Mouse (Mus musculus) midbrain, embryonic 10.5 days (tissue): ENCODE data around the gene Klrb1c. TPM values are rescaled to one million over a fixed set of nuclear protein-coding genes. Genes with fewer than 3 reads are reported as not detected.

Experiments used
- DNase-seq: peaks from one replicate; pipeline ENCODE4 v3.0.0-alpha.2; 2017; ENCODE audit warnings: low spot score
- H3K27ac ChIP-seq: fragments of 300-500 bp; sonication (generic); replicated peaks from 2 replicates; pipeline ENCODE4 v1.5.1; 2016; ENCODE audit warnings: mild to moderate bottlenecking
- H3K27me3 ChIP-seq: fragments of 300-500 bp; sonication (generic); 2 replicates; pipeline ENCODE4 v1.6.1; 2016; ENCODE audit warnings: low read depth, mild to moderate bottlenecking; ENCODE audit not compliant: poor library complexity, severe bottlenecking
- H3K36me3 ChIP-seq: fragments of 300-500 bp; sonication (generic); 2 replicates; pipeline ENCODE4 v1.6.1; 2016; ENCODE audit warnings: mild to moderate bottlenecking, moderate library complexity
- H3K4me1 ChIP-seq: fragments of 300-500 bp; sonication (generic); 2 replicates; pipeline ENCODE4 v1.6.1; 2016
- H3K4me3 ChIP-seq: fragments of 300-500 bp; sonication (generic); 2 replicates; pipeline ENCODE4 v1.5.1; 2016; ENCODE audit warnings: mild to moderate bottlenecking, moderate library complexity
- H3K9me3 ChIP-seq: fragments of 300-500 bp; sonication (generic); replicated peaks from 2 replicates; pipeline ENCODE4 v1.6.1; 2016; ENCODE audit warnings: mild to moderate bottlenecking
- WGBS: fragments of 180-500 bp; shearing (Covaris S2); methylation state at CpG from one replicate; pipeline ENCODE4 v1.1.7; 2016; 5-methylcytosine and 5-hydroxymethylcytosine counted together
- polyA plus RNA-seq: library from polyadenylated mRNA; unstranded; fragments of >200 nt; fragmentation: Nextera tagmentation; extraction: Ambion mirVana; gene quantifications from 2 replicates; pipeline ENCODE4 v1.2.1, GENCODE M21; 2016

Klrb1c gene
- polyA plus RNA-seq, 1 experiment from 2014 or later: not detected

- Histone ChIP-seq H3K36me3 (no peaks in the 10 kb centered on the region), H3K9me3 (no peaks in the 10 kb centered on the region), H3K4me3 (no peak overlapping the region), H3K27me3 (no peaks in the 10 kb centered on the region), H3K4me1 (no peaks in the 10 kb centered on the region), H3K27ac (no peak overlapping the region)
- WGBS: 84% methylated on average over 3 of the region's 3 CpGs
- DNase-seq: no peak
These were observed 57.0 kb downstream of the Klrb1c start for GRCm38 (mm10) chr6:128732032-128732431.

Other genes starting within 250 kb of the Klrb1c start
- not detected in 2 replicates for gene A2ml1, start 207.6 kb downstream of the Klrb1c start, polyA plus RNA-seq
- gene Klrb1a, start 165.7 kb downstream of the Klrb1c start, polyA plus RNA-seq: not detected in 2 replicates
- not detected in 2 replicates for gene Clec2h, start 126.8 kb downstream of the Klrb1c start, polyA plus RNA-seq
- not detected in 2 replicates for gene Klrb1, start 66.2 kb downstream of the Klrb1c start, polyA plus RNA-seq
- not detected in 2 replicates for gene Gm44511, start 37.1 kb upstream of the Klrb1c start, polyA plus RNA-seq
- not detected in 2 replicates for gene Klrb1b, start 37.1 kb upstream of the Klrb1c start, polyA plus RNA-seq
- gene Clec2i, start 98.4 kb upstream of the Klrb1c start, polyA plus RNA-seq: 0.16 TPM in 1 of 2 replicates, not detected in the other
- gene BC035044, start 101.9 kb upstream of the Klrb1c start, polyA plus RNA-seq: 1.3 and 1.4 TPM in 2 replicates
- gene Clec2g, start 145.2 kb upstream of the Klrb1c start, polyA plus RNA-seq: not detected in 2 replicates